Mouse (Mus musculus) activated CD4-positive, CD25-positive, alpha-beta regulatory T cell, adult 4 months (primary cell): ENCODE measurements around the gene Glmn. TPM values are rescaled to one million over a fixed set of nuclear protein-coding genes. Genes with fewer than 3 reads are reported as not detected.

ENCODE experiments used
- ATAC-seq: one replicate; pipeline ENCODE4 v1.8.0; 2017
- polyA plus RNA-seq, 2 experiments: library from polyadenylated mRNA; unstranded; fragments of 100-300 nt; shearing (Covaris generic); gene quantifications; one replicate each; pipeline ENCODE4 v1.2.1; 2017

Glmn gene
- 10 to 100 TPM; 22.3 to 25.8 TPM for polyA plus RNA-seq

- ATAC-seq = peak; percentile 86
Measured at GRCm38 (mm10) chr5:107597301-107598077, at the start of gene Glmn, which contains the start of gene Rpap2. Glmn (minus strand) TSS chr5:107597888. Rpap2 (plus strand) TSS chr5:107597373.

GRCm38 (mm10) chr5:107645935-107646334, 48.2 kb upstream of the Glmn start:
- ATAC-seq = peak; percentile 53

DNA sequence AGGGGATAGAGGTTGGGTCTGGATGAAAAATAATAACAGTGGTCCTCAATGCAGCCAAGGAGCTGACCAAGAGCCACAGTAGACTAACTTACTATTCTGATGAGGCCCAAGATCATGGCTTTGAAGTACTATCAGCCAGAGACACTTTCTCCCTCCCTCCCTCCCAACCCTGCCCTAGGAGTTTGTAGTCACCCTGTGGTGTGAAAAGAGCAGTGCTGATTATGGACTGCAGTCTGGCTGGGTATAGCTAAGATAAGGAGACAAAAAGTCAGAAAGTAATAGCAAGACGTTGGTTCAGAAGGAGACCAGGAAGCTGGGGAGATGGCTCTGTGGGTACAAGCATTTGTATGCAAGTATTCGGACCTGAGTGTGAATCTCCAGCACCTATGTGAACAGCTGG, 46.9 kb upstream of the Glmn start:
- ATAC-seq = no peak

DNA sequence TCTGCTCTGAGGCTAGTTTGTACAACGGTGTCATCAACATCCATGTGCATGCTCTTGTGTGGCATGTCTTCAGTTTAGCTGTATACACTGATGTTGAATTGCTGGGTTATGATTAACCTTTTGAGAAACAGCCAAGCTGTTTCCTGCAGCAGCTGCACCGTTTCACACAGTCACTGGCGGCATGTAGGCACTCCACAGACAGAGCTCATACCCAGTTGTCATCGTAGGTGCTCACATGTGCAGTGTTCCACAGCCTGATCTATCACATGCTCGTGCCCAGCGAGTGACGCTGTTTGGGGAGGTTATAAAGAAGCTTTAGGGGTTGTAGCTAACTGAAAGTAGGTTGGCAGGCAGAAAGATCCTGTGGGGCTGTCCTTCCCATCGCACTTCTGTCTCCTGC, 40.7 kb upstream of the Glmn start:
- ATAC-seq = no peak

GRCm38 (mm10) chr5:107637106-107637505, 39.4 kb upstream of the Glmn start:
- no peak for ATAC-seq

DNA sequence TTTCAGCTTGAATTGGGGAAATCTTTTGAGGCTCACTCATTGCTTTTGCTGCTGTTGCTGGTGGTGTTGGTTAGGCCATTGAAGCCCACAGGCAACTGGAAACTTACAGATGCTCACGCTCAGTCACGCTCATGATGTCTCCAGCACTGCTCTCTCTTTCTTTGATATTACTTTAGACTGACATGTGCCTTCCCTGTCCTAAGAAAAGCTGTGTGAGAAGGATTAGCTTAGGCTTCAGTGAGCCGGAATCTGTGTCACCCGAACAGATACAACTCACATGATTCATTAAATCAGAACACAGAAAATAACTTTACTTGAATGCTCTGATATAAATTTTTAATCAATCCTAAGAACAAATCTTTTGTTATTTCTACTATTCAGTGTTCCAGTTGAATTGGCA, 36.0 kb upstream of the Glmn start:
- no peak for ATAC-seq

GRCm38 (mm10) chr5:107621327-107621726, 23.6 kb upstream of the Glmn start:
- no peak for ATAC-seq

DNA sequence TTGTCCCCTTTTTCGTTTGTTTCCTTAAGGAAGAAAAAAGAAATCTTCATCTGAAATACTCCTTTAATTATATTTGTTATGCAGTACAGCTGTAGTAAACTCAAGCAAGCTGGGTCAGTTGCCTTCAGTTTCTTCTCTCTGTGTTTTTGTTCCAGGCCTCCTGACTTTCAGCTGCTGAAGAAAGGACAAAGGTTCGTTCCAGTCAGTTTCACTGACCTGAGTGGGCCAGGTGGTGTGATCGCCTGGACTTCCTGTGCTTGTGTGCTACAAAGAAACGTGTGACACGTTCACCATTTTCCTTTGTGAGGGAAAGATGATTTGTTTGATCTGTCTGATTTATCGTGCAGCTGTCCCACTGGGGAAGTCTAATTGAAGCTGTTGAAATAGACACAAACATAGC, 20.3 kb upstream of the Glmn start:
- no peak for ATAC-seq

DNA sequence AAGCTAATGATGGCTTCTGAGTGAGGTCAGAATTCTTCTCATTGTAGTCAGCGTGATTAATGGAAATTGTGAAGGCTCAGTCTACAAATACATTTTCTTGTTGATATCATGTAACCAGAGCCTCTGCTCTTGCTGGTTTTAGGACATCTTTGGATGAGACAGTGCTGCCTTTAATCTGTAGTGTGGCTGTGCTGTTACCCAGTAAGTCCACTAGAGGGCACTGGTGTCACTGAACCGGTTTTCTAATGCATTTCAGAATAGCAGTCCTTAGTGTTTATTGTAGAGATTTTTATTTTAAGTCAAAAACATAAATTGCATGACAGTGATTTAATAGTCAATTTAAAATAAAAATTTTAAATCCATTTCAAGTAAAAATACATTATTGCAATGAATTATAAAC, 13.5 kb upstream of the Glmn start:
- ATAC-seq = peak; percentile 76

- peak; percentile 6 for ATAC-seq
Measured at GRCm38 (mm10) chr5:107598380-107598779, 692 bp upstream of the Glmn start.

DNA sequence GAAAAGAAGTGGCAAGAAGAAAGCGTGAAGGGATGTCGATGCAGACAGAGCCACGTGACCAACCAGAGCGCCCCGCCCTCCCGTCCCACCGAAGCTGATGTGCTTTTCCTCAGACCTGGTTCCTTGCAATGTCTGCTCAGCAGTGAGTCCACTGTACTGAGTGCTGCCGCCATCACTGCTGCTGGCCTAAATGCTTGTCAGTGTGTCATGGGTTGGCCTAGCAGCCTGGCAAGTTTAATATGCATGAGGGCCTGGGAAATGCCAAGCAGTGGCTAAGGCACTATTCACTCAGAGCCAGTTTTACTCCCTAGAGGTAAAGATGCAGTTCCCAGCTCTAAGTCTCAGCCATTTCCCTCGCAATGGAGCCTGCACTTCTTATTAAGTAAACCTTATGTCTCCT, 28.5 kb downstream of the Glmn start:
- no peak for ATAC-seq

DNA sequence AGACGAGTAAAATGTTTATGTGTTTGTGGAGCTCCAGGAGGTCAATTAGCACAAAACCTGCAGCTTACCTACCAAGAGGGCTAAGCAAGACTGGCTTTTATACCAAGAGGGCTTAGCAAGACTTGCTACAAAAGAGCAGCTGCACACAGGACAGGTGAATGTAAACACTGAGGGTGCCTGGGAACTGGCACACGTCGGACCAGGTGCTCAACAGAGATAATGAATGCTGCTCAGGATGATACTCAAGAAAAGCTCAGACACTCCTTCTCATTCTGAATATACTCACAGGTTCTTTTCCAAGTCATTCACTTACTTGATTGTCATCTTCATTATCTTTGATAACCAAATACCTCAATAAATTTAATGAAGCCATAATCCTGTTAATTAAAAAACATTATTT, 40.7 kb downstream of the Glmn start:
- no peak for ATAC-seq

- peak; percentile 61 for ATAC-seq
Measured at GRCm38 (mm10) chr5:107554336-107554735, 43.4 kb downstream of the Glmn start.

GRCm38 (mm10) chr5:107548444-107548843, 49.2 kb downstream of the Glmn start:
- ATAC-seq = no peak

DNA sequence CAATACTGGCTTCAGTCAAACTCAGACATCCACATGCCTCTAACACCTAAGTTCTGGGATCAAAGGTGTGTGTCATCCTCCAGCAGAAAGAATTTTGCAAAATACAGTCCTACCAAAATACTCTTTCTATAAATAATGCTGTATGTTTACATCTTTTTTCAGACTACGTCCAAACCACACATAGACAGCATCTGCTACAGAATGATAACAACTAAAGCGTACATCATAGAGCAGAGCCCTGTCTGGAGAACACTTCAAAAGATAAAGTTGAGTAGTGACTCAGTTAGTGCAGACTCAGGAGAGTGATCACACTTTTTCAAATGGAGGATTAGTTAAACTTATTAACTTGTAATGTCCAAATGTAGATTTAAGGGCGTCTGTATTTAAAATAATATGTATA, 49.7 kb downstream of the Glmn start:
- ATAC-seq = no peak

DNA sequence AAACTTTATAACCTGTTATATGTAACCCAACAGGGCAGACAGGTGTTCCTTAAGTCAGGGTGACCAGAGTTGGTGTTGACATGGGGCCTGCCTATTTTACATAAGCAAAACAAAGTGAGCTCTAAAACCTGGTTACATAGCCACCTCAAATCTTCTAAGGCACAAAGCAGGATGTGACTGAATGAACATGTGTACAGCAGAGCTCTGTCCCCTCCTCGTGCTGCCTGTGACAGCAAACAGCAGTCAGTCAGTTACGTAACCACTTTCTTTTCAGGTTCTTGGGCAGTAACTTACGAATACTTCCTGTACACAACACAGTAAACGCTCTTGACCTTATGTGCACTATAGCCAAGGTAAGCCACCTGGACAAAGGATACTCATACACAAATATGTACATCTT, 51.8 kb downstream of the Glmn start:
- ATAC-seq = peak; percentile 90

- ATAC-seq = no peak
Measured at GRCm38 (mm10) chr5:107541696-107542095, 56.0 kb downstream of the Glmn start.

DNA sequence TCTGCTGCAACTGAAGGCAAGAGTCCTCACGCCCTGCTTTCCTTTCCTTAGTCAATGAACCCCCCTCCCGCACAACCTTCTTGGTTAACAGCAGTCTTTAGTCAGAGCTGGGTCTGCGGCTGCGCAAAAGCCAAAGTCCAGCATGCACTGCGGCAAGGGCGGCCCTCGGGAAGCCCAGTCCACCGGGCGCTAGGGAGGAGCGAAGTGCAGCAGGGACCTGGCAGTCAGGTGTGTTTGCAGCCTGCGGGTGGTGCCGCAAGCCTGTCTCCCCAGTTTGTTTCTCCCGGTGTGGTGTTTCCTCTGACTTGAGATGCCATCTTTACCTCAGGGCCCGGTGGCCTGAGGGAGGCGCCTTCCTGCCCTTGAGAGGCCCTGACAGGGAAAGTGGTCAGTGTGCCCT, 63.1 kb downstream of the Glmn start, which contains the start of gene 1700028K03Rik:
Gene 1700028K03Rik, plus strand, starts transcription at position 129 of the 400 bp plus-strand sequence.
- no peak for ATAC-seq

DNA sequence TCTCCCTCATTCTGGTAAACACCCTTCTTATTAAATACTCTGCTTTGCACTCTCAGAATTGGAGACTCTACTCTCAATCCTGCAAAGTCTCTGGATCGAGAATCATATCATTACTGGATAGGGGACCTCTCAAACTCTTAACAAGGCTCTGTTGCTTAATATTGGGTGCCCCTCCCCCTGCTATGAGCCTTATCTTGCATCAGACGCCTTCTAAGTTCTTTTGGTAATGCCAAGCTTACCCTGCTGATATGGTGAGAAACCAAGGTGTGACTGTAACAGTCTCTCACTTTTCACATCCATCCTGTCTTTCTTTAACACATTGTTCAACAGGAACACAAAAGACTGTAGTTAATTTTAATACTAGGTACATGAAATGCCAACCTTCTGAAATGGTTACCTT, 64.1 kb downstream of the Glmn start:
- no peak for ATAC-seq

- ATAC-seq = peak; percentile 60
Measured at GRCm38 (mm10) chr5:107528856-107529255, 68.8 kb downstream of the Glmn start.

- peak; percentile 84 for ATAC-seq
Measured at GRCm38 (mm10) chr5:107524281-107524680, 73.4 kb downstream of the Glmn start.

- ATAC-seq = no peak
Measured at GRCm38 (mm10) chr5:107521897-107522296, 75.8 kb downstream of the Glmn start.

- no peak for ATAC-seq
Measured at GRCm38 (mm10) chr5:107521386-107521785, 76.3 kb downstream of the Glmn start.

DNA sequence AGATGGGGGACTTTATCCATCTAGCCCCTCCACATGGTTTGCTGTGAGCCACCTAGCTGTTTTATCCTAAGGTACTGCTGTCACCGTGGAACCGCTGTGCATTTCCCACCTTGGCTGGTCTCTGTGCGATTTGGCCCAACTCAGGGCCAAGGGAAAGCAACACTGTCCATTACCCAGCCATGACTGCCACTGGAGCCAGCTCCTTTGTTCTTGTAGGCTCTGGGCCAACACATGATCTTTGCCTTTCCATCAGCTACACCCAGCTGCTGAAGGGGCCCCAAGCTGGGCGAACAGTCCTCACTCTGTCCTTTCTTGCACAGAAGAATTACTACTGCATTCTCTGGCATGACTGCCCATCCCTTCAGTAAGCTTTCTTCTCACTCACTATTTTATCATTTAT, 79.1 kb downstream of the Glmn start:
- ATAC-seq = no peak

GRCm38 (mm10) chr5:107516087-107516486, 81.6 kb downstream of the Glmn start:
- no peak for ATAC-seq
